Mouse (Mus musculus): ENCODE measurements at regions not wholly inside any gene's neighbourhood (a gene's known extent, or its start where the extent isn't known, plus 50 kb on each side); places are given as distances from the start of the nearest gene placed in this dataset.

- no peak for TF ChIP-seq CTCF (IDR thresholded peaks at IDR 0.05; ENCODE audit: insufficient read depth, low read length)
- no peak for TF ChIP-seq POLR2A (IDR thresholded peaks at IDR 0.05; ENCODE audit: borderline replicate concordance, extremely low read depth, low read depth, low read length)
These were observed 524.7 kb upstream of the Sall1 start for GRCm38 (mm10) chr8:89568641-89569040.

Data from lung, adult 2 months (tissue).